Mouse (Mus musculus) kidney, adult 8-10 months (tissue): ENCODE results near the gene Bex3.
"Not testable (repeated sequence)": the region's sequence is repeated elsewhere in the genome, so short reads cannot be mapped to it uniquely, and the experiment has no call there.

ENCODE experiments used
- DNase-seq, 2 experiments: peaks; one replicate each; pipeline ENCODE4 v3.0.0; 2022

Gene Bex3

DNA sequence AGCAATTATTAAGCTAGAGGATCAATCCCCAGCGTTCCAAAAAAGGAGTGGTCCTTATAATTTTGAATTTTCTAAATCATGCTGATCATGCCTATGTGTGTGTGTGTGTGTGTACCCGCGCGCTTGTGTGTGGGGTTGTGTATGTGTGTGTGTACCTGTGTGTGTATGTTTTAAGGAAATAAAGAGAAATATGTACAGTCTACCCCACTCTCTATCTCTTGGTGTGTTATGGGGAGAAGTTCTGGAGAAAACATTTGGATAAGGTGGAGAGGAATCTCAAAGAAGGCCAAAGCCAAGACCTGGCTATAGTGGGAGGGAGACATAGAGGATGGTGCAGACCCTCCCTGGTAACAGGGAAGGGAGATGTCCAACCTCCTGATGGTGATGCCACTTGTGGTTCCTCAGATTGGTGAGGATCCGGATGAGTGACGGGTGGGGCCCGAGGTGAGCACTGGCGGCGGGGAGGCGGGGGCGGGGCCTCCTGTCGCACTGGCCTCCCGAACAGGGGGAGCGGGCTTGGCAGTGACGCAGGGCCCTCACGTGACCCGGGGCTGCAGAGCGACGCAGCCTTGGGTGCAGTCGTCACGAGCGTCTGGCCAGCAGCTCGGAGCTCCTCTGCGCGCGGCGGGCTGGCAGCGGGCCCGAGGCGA lies at the start of gene Bex3:
Bex3 (plus strand) TSS at position 511 of the 650 bp plus-strand sequence.
- DNase-seq, result peak; percentile 19 to 28

GRCm38 (mm10) chrX:136223714-136224113 lies 46.3 kb upstream of the Bex3 start:
- DNase-seq, result no peak

DNA sequence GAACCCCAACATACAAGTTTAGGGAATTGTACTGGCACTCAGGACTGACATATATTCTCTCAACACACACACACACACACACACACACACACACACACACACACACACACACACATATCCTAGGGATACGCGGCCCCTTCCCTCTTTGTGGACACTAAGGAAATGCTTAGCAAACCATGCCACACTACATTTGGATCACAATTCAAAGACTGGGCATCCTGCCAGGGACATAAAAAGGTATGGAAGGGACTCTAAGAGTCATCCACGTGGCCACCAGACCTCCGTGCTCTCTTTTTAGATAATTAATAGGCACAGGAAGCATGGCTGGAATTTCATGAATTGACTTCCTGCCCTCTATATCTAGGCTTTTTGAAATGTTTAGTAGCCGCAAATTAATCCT lies 42.3 kb upstream of the Bex3 start:
- DNase-seq, result no peak

GRCm38 (mm10) chrX:136238118-136238517 lies 31.9 kb upstream of the Bex3 start:
- DNase-seq, result peak; percentile 5 to 46

- no peak for DNase-seq
These were observed 26.9 kb upstream of the Bex3 start for GRCm38 (mm10) chrX:136243181-136243580.

- peak; percentile 68 to 73 for DNase-seq
These were observed 25.4 kb upstream of the Bex3 start, which contains the start of gene Tceal9 for GRCm38 (mm10) chrX:136244574-136245229. Tceal9 (plus strand) TSS chrX:136245079.

GRCm38 (mm10) chrX:136245521-136246071 lies 24.5 kb upstream of the Bex3 start:
- DNase-seq, result peak; percentile 2 to 10

GRCm38 (mm10) chrX:136248811-136249210 lies 21.2 kb upstream of the Bex3 start:
- peak in 1 of 2 experiments; percentile 2 for DNase-seq

- DNase-seq, result no peak
These were observed 20.4 kb upstream of the Bex3 start for GRCm38 (mm10) chrX:136249671-136250070.

DNA sequence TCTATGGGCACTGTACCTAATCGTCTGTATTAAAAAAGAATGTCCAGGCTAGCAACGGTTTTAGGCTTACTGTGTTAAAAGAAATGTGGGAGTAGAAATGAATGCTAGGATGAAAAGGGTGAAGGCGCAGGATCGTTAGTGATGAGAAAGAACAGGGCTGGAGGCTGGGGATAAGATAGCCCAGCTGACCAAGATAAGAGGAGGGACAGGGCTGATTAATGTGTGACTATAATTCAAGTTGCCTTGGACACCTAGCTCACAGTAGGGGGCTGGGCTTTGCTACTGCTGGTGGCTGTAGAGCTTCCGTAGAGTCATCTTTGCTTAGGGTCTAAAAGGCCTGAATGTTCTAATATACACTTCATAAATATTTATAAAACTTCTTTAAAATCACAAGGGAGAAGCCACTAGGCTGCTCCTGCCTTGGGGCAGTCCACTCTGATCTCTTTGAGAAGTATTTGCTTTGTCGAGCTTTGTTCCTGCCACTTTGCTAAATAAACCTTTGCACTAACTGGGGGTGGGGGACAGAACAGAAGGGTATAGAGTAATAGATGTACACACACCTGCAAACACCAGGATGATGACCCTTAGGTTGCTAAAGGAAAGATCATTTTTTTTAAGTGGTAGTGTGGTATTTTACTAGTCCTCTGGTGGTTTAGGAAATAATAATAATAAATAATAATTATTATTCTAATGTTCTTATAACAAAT lies 17.9 kb upstream of the Bex3 start:
- no peak for DNase-seq

GRCm38 (mm10) chrX:136267720-136268119 lies 2.3 kb upstream of the Bex3 start:
- DNase-seq, result no peak

DNA sequence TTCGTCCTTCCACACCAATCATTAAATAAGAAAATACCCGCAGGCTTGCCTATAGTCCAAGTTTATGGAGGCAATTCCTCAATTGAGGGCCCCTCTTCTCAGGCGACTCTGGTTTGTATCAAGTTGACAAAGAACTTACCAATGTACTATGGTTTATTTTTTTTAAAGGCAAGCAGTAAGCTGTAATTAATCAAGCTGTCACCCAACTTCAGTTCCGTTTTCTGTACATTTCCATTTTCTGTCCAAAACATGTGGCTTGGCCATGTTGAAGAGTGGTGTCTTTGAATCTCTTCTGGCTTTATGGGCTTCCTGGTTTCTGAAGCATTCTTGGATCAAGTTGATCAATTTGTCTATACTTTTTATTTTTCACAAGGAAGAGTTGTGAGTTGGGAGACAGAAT lies 1.9 kb upstream of the Bex3 start:
- DNase-seq, result no peak

GRCm38 (mm10) chrX:136270393-136271111 lies 499 bp downstream of the Bex3 start:
- not testable (repeated sequence) for DNase-seq

GRCm38 (mm10) chrX:136274542-136274941 lies 4.5 kb downstream of the Bex3 start:
- no peak for DNase-seq

DNA sequence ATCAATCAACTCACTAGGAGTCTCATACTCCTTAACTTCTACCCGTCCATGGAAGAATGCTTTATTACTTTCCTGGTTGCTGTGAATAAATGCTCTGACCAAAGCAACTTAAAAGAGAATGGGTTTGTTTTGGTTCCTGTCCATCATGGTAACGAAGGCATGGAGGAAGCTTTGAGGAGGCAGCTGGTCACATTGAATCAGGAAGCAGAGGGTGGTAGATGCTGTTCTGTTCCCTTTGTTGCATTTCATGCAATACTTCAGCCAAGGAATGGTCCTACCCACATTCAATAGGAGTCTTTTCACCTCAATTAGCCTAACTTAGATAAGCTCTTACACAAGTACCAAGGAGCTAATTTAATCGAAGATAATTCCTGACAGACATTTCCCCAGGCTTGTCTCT lies 5.3 kb downstream of the Bex3 start:
- DNase-seq, result no peak

DNA sequence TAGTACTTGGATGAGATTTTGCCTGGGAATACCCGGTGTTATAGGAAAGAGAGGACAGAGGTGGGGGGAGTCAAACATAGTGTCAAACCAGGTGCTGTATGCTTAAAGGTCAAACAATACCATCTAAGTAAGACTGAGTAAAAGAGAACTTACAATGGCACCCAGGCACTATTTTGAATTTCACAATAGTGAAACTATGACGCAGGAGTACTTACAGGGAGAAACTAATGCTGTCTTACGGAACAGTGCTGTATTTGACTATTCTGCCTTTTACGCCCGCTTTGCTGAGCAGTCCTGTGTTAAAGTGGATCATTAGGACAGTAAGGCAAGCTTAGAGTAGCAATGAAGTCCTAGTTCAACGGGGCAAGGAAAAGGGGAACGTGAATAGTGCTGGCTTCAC lies 7.5 kb downstream of the Bex3 start:
- DNase-seq, result no peak

- DNase-seq, result no peak
These were observed 8.3 kb downstream of the Bex3 start for GRCm38 (mm10) chrX:136278401-136278800.

GRCm38 (mm10) chrX:136279410-136279809 lies 9.4 kb downstream of the Bex3 start:
- DNase-seq, result no peak

DNA sequence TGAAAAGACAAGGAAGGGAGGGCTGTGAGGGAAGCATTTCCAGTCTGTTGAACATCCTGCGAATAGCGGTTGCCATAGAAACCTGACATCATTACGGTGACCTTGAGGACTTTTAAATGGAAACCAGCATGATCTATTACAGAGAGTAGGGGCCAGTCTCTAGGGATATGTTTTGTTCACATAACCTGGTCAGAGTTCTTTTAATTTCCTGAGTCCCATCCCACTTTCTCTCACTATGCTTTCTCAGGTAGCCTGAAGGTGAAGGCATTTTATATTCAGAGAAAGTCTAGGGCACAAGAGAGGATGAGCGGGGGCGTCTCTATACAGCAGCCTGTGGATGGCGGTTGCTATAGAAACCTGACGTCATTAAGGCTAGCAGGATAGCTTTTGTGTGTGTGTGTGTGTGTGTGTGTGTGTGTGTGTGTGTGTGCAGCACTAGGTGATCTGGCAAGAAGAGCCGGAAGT lies 20.8 kb downstream of the Bex3 start:
- DNase-seq, result no peak

DNA sequence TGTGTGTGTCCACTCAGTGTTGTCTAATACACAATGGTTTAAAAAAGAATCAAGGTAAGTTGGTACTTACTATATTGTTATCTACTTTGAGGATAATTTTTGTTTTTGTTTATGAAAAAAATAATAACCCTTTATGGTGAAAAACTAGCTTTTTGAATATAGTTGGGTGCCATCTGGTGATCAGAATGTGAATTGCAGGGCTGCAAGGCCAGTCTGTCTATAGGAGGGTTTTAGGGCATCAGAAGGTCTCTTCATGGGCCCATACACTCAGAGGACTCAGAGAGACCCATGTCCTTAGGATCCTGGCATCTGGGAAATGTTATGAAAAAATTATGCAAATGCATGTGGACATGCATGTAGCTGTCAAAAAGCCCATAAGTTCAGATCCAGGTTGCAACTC lies 34.2 kb downstream of the Bex3 start:
- DNase-seq, result peak; percentile 3 to 29

DNA sequence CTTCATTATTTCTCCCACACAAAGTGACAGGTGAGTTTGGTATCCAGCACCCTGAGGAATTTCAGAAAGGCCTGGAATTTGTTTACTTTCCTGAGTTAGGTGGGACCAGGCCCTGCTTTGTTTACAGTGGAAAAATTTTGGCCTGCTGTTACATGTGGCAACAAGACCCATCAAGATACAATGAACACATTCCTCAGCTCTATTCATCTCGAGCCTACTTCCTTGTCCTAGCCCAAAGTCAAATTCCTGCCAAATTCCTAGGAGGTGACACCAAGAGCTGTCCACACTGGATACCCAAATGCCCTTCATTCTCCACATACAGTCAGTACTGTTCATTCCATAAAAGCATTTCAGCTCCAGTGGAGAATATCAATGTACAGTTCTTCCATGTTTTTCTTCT lies 36.1 kb downstream of the Bex3 start:
- DNase-seq, result no peak

DNA sequence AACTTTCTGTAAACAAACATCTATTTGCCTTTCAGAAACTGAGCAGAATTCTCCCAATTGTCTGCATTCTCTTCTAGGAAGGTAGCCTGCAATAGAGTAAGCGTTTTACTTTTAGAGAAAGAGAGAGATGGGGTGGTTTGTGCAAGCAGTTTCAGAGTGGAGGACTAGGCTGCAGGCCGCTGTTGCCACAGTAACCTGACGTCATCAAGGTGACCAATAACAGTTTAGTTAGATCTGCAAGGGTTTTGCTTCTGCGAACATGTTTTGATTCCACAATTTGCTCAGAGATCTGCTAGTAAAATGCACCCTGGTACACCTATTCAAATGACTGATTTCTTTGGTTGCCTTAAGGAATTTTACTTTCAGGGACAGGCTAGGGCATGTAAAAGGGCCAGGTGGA lies 43.2 kb downstream of the Bex3 start:
- no peak for DNase-seq
